Mouse (Mus musculus) central nervous system, embryonic 11.5 days (tissue): ENCODE measurements around the gene Gvin1. TPM values are rescaled to one million over a fixed set of nuclear protein-coding genes. Genes with fewer than 3 reads are reported as not detected.

Experiments used
- polyA plus RNA-seq: library from polyadenylated mRNA; depleted of rRNA; stranded (reverse); fragments of >200 nt; gene quantifications from 2 replicates; pipeline ENCODE4 v1.2.3, GENCODE M21; 2012; rRNA removed

Gvin1 gene
- polyA plus RNA-seq: 0.08 and 0.16 TPM in 2 replicates

DNA sequence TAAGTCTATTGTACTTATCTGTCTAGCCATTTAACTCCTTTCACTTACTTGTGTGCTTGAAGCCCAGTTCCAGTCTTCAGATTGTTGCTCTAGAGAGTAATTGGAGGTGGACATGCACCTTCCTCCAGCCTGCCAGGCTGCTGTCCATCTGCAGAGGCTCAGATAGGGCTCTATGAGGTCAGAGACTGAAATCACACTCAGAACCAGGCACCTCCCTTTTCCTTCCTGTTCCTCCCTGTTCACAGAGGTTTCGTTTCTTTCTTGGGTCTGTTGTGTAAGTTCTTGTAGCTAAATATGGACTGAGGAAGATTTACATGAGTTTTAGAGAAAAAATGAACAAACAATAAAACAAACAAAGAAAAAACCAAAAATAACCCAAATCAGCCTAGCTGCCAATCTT is at the start of gene Gvin1:
Gvin1 (minus strand) TSS at position 150 of the 400 bp plus-strand sequence.

